Mouse (Mus musculus) lung, embryonic 16.5 days (tissue): ENCODE data around the gene Thbs4. TPM values are rescaled to one million over a fixed set of nuclear protein-coding genes. Genes with fewer than 3 reads are reported as not detected.

Experiments
- ATAC-seq: fragments of 200-750 bp; cut with Nextera tagmentation; 2 replicates; pipeline ENCODE4 v1.8.0; 2017; ENCODE audit warnings: low read depth, mild to moderate bottlenecking, moderate library complexity
- H3K27ac ChIP-seq: fragments of 300-500 bp; sonication (generic); 2 replicates; pipeline ENCODE4 v1.5.1; 2014; ENCODE audit warnings: mild to moderate bottlenecking, control low read depth, low read length
- H3K27me3 ChIP-seq: fragments of 300-500 bp; sonication (generic); 2 replicates; pipeline ENCODE4 v1.6.1; 2014; ENCODE audit warnings: low read depth, low read length, mixed read lengths; ENCODE audit not compliant: control insufficient read depth, insufficient read depth
- H3K36me3 ChIP-seq: fragments of 300-500 bp; sonication (generic); 2 replicates; pipeline ENCODE4 v1.6.1; 2014; ENCODE audit warnings: low read length; ENCODE audit not compliant: control insufficient read depth, insufficient read depth
- H3K4me1 ChIP-seq: fragments of 300-500 bp; sonication (generic); replicated peaks from 2 replicates; pipeline ENCODE4 v1.6.1; 2014; ENCODE audit warnings: low read length, mixed read lengths; ENCODE audit not compliant: control insufficient read depth, insufficient read depth
- H3K4me2 ChIP-seq: fragments of 300-500 bp; sonication (generic); 2 replicates; pipeline ENCODE4 v1.6.1; 2014; ENCODE audit warnings: low read depth, low read length, control low read depth
- H3K4me3 ChIP-seq: fragments of 300-500 bp; sonication (generic); 2 replicates; pipeline ENCODE4 v1.5.1; 2014; ENCODE audit warnings: mild to moderate bottlenecking, low read length, control low read depth
- H3K9ac ChIP-seq: fragments of 300-500 bp; sonication (generic); 2 replicates; pipeline ENCODE4 v1.6.1; 2014; ENCODE audit warnings: low read length, control low read depth
- H3K9me3 ChIP-seq: fragments of 300-500 bp; sonication (generic); 2 replicates; pipeline ENCODE4 v1.6.1; 2016; ENCODE audit warnings: low read length; ENCODE audit not compliant: control insufficient read depth
- WGBS: fragments of 180-500 bp; shearing (Covaris S2); extraction: QIAGEN DNeasy Blood & Tissue Kit; methylation state at CpG from one replicate; pipeline ENCODE4 v1.1.7; 2014; 5-methylcytosine and 5-hydroxymethylcytosine counted together
- polyA plus RNA-seq: library from polyadenylated mRNA; unstranded; fragments of >200 nt; fragmentation: Nextera tagmentation; extraction: Ambion mirVana; gene quantifications from 2 replicates; pipeline ENCODE4 v1.2.1, GENCODE M21; 2015

Thbs4 gene
- polyA plus RNA-seq, 1 experiment from 2014 or later, result 4.4 TPM

- Histone ChIP-seq H3K36me3 (no peaks in the 10 kb centered on the region), H3K4me2 (no peak overlapping the region), H3K4me3 (no peak overlapping the region), H3K9ac (no peak overlapping the region), H3K9me3 (no peaks in the 10 kb centered on the region), H3K4me1 (0 out of 2 replicates have a peak, but pooled peaks cover 5% of the 10 kb centered on the region), H3K27ac (no peak overlapping the region), H3K27me3 (peaks cover 10% of the 10 kb centered on the region)
- no peak for ATAC-seq
- 50% methylated on average over 2 of the region's 2 CpGs for WGBS
These were observed 4.2 kb upstream of the Thbs4 start for GRCm38 (mm10) chr13:92798830-92799229.

- Histone ChIP-seq H3K27me3 (peaks cover 18% of the 10 kb centered on the region), H3K36me3 (no peaks in the 10 kb centered on the region), H3K9ac (no peak overlapping the region), H3K27ac (no peak overlapping the region), H3K4me3 (no peak overlapping the region), H3K4me1 (0 out of 2 replicates have a peak, but pooled peaks cover 5% of the 10 kb centered on the region), H3K9me3 (no peaks in the 10 kb centered on the region), H3K4me2 (no peak overlapping the region)
- WGBS, result 70% methylated on average over 8 of the region's 8 CpGs
- ATAC-seq, result no peak
These were observed 982 bp downstream of the Thbs4 start for GRCm38 (mm10) chr13:92793636-92794035.

GRCm38 (mm10) chr13:92791474-92791873, 3.1 kb downstream of the Thbs4 start:
- no peak for ATAC-seq
- no peaks in the 10 kb centered on the region for H3K9me3 ChIP-seq
- no peak overlapping the region for H3K4me3 ChIP-seq
- H3K4me2 ChIP-seq, result no peak overlapping the region
- no peaks in the 10 kb centered on the region for H3K36me3 ChIP-seq
- 0 out of 2 replicates have a peak, but pooled peaks cover 5% of the 10 kb centered on the region for H3K4me1 ChIP-seq
- H3K27ac ChIP-seq, result no peak overlapping the region
- peaks cover 18% of the 10 kb centered on the region for H3K27me3 ChIP-seq
- 57% methylated on average over 7 of the region's 7 CpGs for WGBS
- no peak overlapping the region for H3K9ac ChIP-seq

GRCm38 (mm10) chr13:92784311-92784710, 10.3 kb downstream of the Thbs4 start:
- Histone ChIP-seq H3K27me3 (no peaks in the 10 kb centered on the region), H3K4me1 (no peaks in the 10 kb centered on the region; the same call in 1 of the 2 replicates), H3K9ac (no peak overlapping the region), H3K4me2 (no peak overlapping the region), H3K9me3 (no peaks in the 10 kb centered on the region), H3K4me3 (no peak overlapping the region), H3K27ac (no peak overlapping the region), H3K36me3 (no peaks in the 10 kb centered on the region)
- WGBS, result 79% methylated on average over 3 of the region's 3 CpGs
- ATAC-seq, result no peak

GRCm38 (mm10) chr13:92783551-92783950, 11.1 kb downstream of the Thbs4 start:
- Histone ChIP-seq H3K4me2 (no peak overlapping the region), H3K9ac (no peak overlapping the region), H3K9me3 (no peaks in the 10 kb centered on the region), H3K4me3 (no peak overlapping the region), H3K27me3 (no peaks in the 10 kb centered on the region), H3K27ac (no peak overlapping the region), H3K36me3 (no peaks in the 10 kb centered on the region), H3K4me1 (no peaks in the 10 kb centered on the region; the same call in 1 of the 2 replicates)
- 91% methylated on average over 4 of the region's 4 CpGs for WGBS
- ATAC-seq, result no peak

- Histone ChIP-seq H3K4me2 (no peak overlapping the region), H3K27ac (no peak overlapping the region), H3K4me1 (no peaks in the 10 kb centered on the region; the same call in 1 of the 2 replicates), H3K36me3 (no peaks in the 10 kb centered on the region), H3K4me3 (no peak overlapping the region), H3K9ac (no peak overlapping the region), H3K9me3 (no peaks in the 10 kb centered on the region), H3K27me3 (no peaks in the 10 kb centered on the region)
- no peak for ATAC-seq
- WGBS, result 48% methylated on average over 8 of the region's 8 CpGs
These were observed 13.7 kb downstream of the Thbs4 start for GRCm38 (mm10) chr13:92780927-92781326.

GRCm38 (mm10) chr13:92780076-92780475, 14.5 kb downstream of the Thbs4 start:
- no peak overlapping the region for H3K27ac ChIP-seq
- no peak overlapping the region for H3K9ac ChIP-seq
- H3K4me1 ChIP-seq, result no peaks in the 10 kb centered on the region; the same call in 1 of the 2 replicates
- H3K4me2 ChIP-seq, result no peak overlapping the region
- H3K9me3 ChIP-seq, result no peaks in the 10 kb centered on the region
- 62% methylated on average over 4 of the region's 4 CpGs for WGBS
- H3K36me3 ChIP-seq, result no peaks in the 10 kb centered on the region
- ATAC-seq, result no peak
- H3K4me3 ChIP-seq, result no peak overlapping the region
- no peaks in the 10 kb centered on the region for H3K27me3 ChIP-seq

GRCm38 (mm10) chr13:92778642-92779041, 16.0 kb downstream of the Thbs4 start:
- no peaks in the 10 kb centered on the region for H3K9me3 ChIP-seq
- H3K27me3 ChIP-seq, result no peaks in the 10 kb centered on the region
- no peak for ATAC-seq
- no peak overlapping the region for H3K27ac ChIP-seq
- no peak overlapping the region for H3K4me2 ChIP-seq
- H3K4me3 ChIP-seq, result no peak overlapping the region
- H3K36me3 ChIP-seq, result no peaks in the 10 kb centered on the region
- no peaks in the 10 kb centered on the region; the same call in 1 of the 2 replicates for H3K4me1 ChIP-seq
- H3K9ac ChIP-seq, result no peak overlapping the region
- WGBS, result 42% methylated on average over 7 of the region's 7 CpGs

GRCm38 (mm10) chr13:92775916-92776315, 18.7 kb downstream of the Thbs4 start:
- ATAC-seq, result no peak
- Histone ChIP-seq H3K4me3 (no peak overlapping the region), H3K4me2 (no peak overlapping the region), H3K36me3 (no peaks in the 10 kb centered on the region), H3K9ac (no peak overlapping the region), H3K27me3 (no peaks in the 10 kb centered on the region), H3K9me3 (no peaks in the 10 kb centered on the region), H3K4me1 (no peaks in the 10 kb centered on the region; the same call in 1 of the 2 replicates), H3K27ac (no peak overlapping the region)
- 79% methylated on average over 7 of the region's 7 CpGs for WGBS

GRCm38 (mm10) chr13:92774887-92775286, 19.7 kb downstream of the Thbs4 start:
- no peaks in the 10 kb centered on the region for H3K4me1 ChIP-seq
- H3K27ac ChIP-seq, result no peak overlapping the region
- H3K9ac ChIP-seq, result no peak overlapping the region
- no peak overlapping the region for H3K4me3 ChIP-seq
- H3K4me2 ChIP-seq, result no peak overlapping the region
- no peaks in the 10 kb centered on the region for H3K9me3 ChIP-seq
- WGBS, result 90% methylated on average over 9 of the region's 9 CpGs
- no peak for ATAC-seq
- no peaks in the 10 kb centered on the region for H3K27me3 ChIP-seq
- no peaks in the 10 kb centered on the region for H3K36me3 ChIP-seq
